Mouse (Mus musculus): ENCODE measurements around the gene Fgfr2.

Gene Fgfr2

GRCm38 (mm10) chr7:131551931-131552741 lies 1571.0 kb downstream of the Fgfr2 start:
- no peak for DNase-seq

DNA sequence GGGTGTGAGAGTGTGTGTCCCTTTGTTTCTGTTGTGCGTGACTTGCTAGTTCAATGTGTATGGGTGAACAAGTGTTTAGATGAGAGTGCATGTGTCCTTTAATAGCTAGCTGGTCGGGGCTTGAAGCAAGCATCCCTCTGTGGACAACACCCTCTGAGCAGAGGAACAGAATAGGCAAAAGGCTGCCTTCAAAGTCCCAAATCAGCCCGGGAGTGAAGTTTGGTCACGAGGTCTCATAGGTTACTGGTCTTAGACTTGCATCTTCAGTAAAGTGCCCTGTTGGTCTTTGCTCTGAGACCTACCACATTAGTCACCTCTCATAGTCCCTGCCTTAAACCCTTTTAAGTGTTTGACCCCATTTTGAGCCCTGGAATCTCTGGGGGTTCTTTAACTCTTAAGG lies 1571.7 kb downstream of the Fgfr2 start:
- no peak for DNase-seq

- no peak for DNase-seq
Observed at GRCm38 (mm10) chr7:131548473-131548872, 1574.7 kb downstream of the Fgfr2 start, which contains the start of gene Hmx2. Gene Hmx2 (plus strand): TSS chr7:131548773.

DNA sequence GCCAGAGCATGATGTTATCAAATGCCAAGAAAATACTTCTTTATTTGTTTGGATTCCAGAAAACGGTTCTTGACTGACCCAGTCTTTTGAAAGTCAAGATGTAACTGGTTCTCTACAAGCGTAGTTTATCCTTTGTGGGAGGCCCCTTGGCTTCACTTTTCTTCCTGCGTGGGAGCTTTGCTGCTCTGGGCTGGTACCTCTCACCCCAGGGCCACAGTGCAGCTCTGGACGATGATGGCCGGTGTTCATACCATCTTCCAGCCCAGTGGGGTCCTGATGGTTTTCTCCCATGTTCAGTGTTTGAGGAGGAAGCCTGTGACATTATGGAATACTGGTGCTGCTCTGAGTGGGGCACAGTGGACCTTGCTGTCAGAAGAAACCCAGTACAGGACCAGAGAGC lies 1575.7 kb downstream of the Fgfr2 start:
- DNase-seq = no peak

DNA sequence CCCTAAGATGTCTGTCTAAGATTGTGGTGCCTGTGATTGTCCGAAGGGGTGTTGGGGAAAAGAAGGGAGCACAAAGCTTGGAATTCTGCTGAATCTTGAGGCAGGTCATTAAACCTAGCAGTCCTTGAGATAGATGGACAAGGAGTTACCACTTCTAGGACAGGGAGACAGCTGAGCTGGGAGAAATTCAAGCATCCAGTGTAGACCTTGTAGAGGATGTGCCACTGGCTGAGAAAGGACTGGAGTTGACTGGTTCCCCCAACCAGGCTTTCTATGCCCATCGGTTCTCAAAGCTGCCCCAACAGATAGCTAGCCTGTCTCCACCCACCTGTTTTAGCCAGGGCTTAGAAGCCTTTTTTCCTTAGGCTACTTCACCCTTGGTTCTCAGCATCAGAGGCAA lies 1576.7 kb downstream of the Fgfr2 start:
- no peak for DNase-seq

GRCm38 (mm10) chr7:131545701-131546385 lies 1577.3 kb downstream of the Fgfr2 start:
- DNase-seq = no peak

DNA sequence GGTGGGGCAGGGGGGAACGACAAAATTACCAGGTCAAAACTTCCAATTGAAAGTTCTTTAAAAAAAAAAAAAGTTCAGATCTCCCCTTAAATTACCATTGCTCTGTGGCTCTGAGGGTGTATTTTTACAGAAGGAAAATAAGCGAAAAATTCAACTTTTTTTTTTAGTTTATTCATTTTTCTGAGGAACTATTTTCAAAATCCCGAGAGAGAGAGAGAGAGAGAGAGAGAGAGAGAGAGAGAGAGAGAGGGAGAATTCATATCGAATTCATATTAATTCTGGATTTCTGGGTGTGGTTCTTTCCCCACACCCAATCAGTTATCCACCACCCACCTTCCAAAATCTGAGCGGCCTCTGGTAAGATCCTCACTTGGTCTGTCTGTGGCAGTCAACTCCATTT lies 1578.3 kb downstream of the Fgfr2 start:
- no peak for DNase-seq

- DNase-seq = no peak
Observed at GRCm38 (mm10) chr7:131543623-131544481, 1579.3 kb downstream of the Fgfr2 start.

- no peak for DNase-seq
Observed at GRCm38 (mm10) chr7:131542872-131543622, 1580.1 kb downstream of the Fgfr2 start.

- no peak for DNase-seq
Observed at GRCm38 (mm10) chr7:131542115-131542871, 1580.9 kb downstream of the Fgfr2 start, which contains the start of gene Hmx3. Gene Hmx3 (plus strand): TSS chr7:131542867.

DNA sequence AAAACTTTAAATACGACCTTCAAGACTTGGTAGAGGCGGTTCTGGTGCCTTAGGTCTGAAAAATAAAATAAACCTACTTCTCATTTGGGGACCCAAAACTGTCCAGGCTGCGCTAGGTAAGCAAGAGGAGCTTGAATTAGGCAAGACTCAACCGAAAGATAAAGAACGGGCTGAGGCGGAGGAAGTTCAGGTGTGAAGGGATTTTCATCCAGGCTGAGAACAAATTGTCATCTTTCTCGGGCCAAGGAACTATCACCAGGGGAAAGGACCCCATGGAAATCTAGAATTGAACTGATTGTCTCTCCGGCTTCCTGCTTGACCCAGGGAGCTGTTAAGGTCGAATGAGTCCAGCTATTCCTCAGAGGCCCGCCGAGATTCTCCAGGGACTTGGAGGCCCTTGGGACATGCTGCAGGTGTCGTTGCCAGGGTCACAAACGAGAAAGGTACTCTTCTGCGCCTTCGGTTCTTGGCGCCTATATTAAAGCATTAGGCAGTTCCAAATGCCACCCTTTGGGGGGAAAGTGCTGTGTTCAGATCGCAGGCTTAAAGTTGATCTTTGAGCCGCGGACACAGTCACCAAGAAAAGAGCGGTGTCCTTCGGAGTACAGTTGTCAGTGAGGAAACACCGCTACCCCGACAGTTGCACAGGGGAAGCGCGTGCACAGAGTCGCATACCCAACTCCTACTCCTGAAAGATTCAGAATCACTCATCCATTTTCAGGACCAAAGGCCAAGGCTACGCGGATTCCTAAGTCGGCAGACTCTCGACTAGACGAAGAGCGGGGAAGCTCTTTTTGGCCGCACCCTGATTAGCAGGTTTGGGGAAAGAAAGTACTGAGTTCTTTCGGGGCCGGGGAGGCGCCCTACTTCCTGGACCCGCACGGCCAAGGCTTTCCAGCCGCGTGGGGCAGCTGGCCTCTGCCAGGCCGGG lies 1581.7 kb downstream of the Fgfr2 start:
- no peak for DNase-seq

DNA sequence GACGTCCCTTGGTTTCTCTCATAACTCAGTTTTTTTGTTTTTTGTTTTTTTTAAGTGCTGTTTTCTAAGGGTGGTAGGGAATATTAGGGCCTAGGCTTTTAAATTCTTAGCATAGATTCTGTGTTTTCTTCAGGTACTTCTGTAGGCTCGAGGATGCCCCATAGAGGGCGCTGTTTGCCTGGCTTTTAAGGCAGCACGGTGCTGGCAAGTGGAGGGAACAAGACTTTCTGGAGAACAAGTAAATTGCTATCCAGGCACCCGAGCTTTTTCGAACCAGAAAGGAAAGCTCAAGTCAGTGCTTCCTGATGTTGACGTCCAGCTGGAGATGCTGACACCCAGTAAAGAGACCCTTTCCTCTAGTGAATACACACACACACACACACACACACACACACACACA lies 1583.2 kb downstream of the Fgfr2 start:
- DNase-seq = peak; percentile 96

DNA sequence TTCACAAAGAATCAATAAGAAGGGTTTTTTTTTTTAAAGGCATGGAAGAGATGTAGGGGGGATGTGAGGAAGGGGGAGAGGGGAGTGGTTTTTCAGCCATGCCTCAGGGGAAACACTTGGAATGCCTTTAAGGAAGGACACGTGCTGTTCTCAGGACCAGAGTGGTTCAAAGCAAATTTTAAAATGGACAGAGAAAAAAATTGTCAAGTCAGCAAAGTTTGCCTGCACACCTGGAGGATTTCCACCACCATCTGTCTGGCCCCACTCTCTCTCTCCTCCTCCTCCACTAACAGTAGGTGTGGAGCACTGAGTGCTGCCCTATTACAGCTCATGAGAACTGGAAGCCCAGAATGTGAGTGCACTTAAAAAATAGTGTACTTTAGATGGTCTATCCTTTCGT lies 1619.4 kb downstream of the Fgfr2 start:
- no peak for DNase-seq

DNA sequence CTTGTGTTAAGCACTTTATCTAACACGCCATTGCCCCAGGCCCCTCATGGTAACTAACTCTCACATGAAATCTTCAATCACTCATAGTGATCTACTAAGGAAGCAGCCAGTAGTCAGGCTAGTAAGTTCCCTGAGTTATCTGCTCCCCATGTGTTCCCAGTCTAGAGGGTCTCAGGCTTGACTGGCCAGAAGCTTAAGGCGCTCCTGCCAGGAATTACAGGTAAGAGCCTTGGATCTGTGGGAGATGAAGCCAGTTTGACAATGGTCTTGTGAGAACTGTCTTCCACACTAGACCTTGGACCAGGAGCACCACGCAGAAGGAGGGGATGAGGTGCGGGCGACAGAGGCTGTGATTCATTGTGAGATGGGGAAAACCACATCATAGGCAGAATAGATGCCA lies 1644.7 kb downstream of the Fgfr2 start:
- no peak for DNase-seq

- no peak for DNase-seq
Observed at GRCm38 (mm10) chr7:131477140-131477539, 1646.0 kb downstream of the Fgfr2 start.

GRCm38 (mm10) chr7:131471551-131471950 lies 1651.6 kb downstream of the Fgfr2 start:
- DNase-seq = no peak

GRCm38 (mm10) chr7:131469506-131469905 lies 1653.6 kb downstream of the Fgfr2 start:
- no peak for DNase-seq

DNA sequence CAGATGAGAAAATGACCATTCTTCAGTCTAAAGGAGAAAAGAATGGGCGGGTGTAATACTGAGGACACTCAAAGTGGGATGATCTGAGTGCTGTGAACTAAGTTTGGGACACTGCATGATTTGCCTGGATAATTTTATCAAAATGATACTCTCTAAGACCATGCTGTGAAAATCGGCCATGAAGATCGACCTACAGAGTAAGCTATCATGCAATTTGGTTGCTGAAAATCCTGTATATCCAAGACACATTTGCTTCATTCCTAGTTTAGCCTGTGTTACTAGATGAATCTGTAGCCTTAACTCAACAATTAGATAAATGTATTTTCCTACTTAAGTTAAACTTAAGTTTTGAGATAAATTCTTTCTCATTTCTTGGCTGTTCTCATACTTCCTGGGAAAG lies 1655.8 kb downstream of the Fgfr2 start:
- DNase-seq = no peak

DNA sequence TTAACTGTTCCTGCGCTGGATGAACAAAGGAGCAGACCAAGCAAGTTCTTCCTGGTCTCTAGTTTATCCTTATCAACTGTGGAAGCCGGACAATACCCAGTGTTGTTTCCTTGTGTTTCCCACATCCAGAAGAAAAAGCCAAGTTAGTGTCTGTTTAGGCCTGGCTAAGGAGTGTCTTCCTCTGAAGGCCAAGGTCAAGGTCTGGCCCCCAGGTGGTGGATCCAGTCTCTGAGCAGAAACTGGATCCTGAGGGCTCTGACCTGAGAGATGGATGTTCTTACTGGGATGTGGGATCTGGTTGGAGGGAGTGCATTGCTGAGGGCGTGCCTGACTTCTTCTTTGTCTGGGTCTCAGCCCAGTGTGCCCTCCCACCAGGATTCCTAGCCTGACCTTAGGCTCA lies 1657.4 kb downstream of the Fgfr2 start:
- no peak for DNase-seq

DNA sequence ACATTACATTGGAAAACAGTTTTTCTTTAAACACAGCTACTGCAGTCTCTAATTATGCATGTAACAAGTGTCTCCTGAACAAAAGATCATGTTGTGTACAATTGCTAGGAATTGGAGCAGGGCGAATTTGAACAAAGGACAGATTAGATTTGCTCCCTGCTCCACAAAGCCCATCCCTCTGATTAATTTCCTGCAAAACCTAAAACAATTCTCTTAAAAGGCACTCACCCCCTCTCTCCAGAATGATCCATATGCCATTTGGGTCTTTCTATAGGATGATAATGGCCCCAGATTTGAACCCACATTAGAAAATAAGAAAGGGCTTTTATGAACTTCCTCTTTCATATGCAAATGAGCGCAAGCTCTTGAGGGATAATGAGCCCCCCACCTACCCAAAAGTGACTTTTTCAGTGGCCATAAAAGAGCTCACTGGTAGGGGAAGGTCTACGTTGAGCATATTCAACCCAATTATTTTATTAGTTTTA lies 1658.0 kb downstream of the Fgfr2 start:
- DNase-seq = no peak

Data from right cerebral cortex, postnatal 4 days (tissue).